Mouse (Mus musculus) liver, adult (tissue): Measurements from ENCODE around the gene Man1a.

Experiments
- GATA4 ChIP-seq: IDR thresholded peaks from 2 replicates; pipeline ENCODE4 v1.6.1; 2014; ENCODE audit warnings: mild to moderate bottlenecking, low read length; ENCODE audit not compliant: insufficient replicate concordance

Man1a gene

GRCm38 (mm10) chr10:54072336-54072735 lies 4.1 kb downstream of the Man1a start:
- no peak for TF ChIP-seq GATA4

- no peak for TF ChIP-seq GATA4
Observed at GRCm38 (mm10) chr10:54070496-54070895, 5.9 kb downstream of the Man1a start.

- TF ChIP-seq GATA4 = no peak
Observed at GRCm38 (mm10) chr10:54069412-54069811, 7.0 kb downstream of the Man1a start.

GRCm38 (mm10) chr10:54066683-54067082 lies 9.7 kb downstream of the Man1a start:
- TF ChIP-seq GATA4 = no peak

- TF ChIP-seq GATA4 = no peak
Observed at GRCm38 (mm10) chr10:54063551-54064260, 12.7 kb downstream of the Man1a start.

GRCm38 (mm10) chr10:54062835-54063234 lies 13.6 kb downstream of the Man1a start:
- no peak for TF ChIP-seq GATA4

- no peak for TF ChIP-seq GATA4
Observed at GRCm38 (mm10) chr10:54061159-54061558, 15.2 kb downstream of the Man1a start.

- no peak for TF ChIP-seq GATA4
Observed at GRCm38 (mm10) chr10:54060587-54060986, 15.8 kb downstream of the Man1a start.

GRCm38 (mm10) chr10:54059679-54060249 lies 16.6 kb downstream of the Man1a start:
- TF ChIP-seq GATA4 = no peak

- TF ChIP-seq GATA4 = peak; percentile 81; the same call in 1 of the 2 replicates
Observed at GRCm38 (mm10) chr10:54059092-54059496, 17.3 kb downstream of the Man1a start.

GRCm38 (mm10) chr10:54058657-54059056 lies 17.8 kb downstream of the Man1a start:
- peak; percentile 69; the same call in 1 of the 2 replicates for TF ChIP-seq GATA4

GRCm38 (mm10) chr10:54054188-54054587 lies 22.2 kb downstream of the Man1a start:
- no peak for TF ChIP-seq GATA4

GRCm38 (mm10) chr10:54047885-54048284 lies 28.5 kb downstream of the Man1a start:
- TF ChIP-seq GATA4 = no peak

- no peak for TF ChIP-seq GATA4
Observed at GRCm38 (mm10) chr10:54043358-54043757, 33.1 kb downstream of the Man1a start.

GRCm38 (mm10) chr10:54042212-54042840 lies 34.1 kb downstream of the Man1a start:
- TF ChIP-seq GATA4 = no peak
